Mouse (Mus musculus): ENCODE measurements around the gene Dhx35.

Gene Dhx35

GRCm38 (mm10) chr2:158898469-158899196 lies 104.0 kb downstream of the Dhx35 start:
- DNase-seq = no peak
